Mouse (Mus musculus) urinary bladder, postnatal 10 days (tissue): ENCODE measurements around the gene Grcc10.

Experiments
- DNase-seq: peaks from one replicate; pipeline ENCODE4 v3.0.0; 2022; ENCODE audit warnings: low spot score

Gene Grcc10

GRCm38 (mm10) chr6:124699962-124700610 is 41.1 kb downstream of the Grcc10 start:
- DNase-seq, result no peak

- no peak for DNase-seq
Measured at GRCm38 (mm10) chr6:124699366-124699765, 41.8 kb downstream of the Grcc10 start.

DNA sequence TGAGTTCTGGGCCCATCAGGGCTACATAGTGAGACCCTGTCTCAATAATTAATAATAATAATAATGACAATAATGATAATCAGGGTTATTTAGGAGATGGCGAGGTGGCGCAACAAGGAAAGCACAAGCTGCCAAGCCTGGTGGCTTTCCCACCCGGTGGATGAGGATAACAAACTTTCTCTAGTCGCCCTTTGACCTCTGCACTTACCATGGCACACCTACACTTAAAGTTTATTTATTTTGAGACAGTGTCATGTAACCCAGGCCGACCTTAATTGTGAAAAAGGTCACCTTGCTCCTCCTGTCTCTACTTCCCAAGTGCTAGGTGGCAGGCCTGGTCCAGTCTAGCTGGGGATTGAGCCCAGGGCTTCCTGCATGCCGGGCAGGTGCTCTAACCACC is 42.4 kb downstream of the Grcc10 start:
- no peak for DNase-seq

- no peak for DNase-seq
Measured at GRCm38 (mm10) chr6:124696441-124697150, 44.6 kb downstream of the Grcc10 start.

DNA sequence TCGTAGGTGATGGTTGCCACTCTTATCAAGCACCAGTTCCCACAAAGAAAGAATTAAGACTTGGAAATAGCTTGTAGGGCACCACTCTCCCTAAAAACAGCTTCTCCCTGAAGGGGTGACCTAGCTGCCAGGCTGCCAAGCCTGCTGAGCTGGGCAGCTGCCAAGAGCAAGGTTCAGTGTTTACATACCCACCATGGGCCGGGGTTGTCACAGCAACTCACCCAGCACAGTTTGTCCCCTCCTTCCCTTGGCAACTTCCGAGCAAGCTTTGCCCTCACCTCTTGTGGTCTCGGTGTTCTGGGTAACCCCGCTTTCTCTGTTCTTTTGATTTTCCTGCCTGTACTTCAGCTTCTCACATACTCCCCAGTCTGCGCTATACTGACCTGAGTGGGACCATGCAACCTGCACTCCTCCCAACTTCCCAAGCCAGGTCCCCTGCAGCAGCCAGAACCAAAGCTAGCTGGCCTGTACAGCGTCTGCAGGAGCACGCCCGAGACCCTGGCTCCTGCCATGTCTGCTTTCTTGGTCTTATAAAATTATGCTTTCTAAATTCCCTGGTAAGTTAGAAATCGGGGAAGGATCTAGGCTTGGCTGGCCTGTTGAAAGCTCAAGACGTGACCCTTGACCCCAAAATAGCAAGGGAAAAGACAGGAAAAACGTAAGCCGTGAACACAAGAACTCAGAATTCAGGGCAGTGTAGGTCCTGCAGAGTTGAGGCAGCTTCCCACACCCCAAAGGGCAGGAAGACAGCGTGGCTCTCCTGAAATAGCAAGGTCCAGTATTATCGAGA is 46.8 kb downstream of the Grcc10 start:
- no peak for DNase-seq

- DNase-seq, result no peak
Measured at GRCm38 (mm10) chr6:124693243-124693981, 47.8 kb downstream of the Grcc10 start.

DNA sequence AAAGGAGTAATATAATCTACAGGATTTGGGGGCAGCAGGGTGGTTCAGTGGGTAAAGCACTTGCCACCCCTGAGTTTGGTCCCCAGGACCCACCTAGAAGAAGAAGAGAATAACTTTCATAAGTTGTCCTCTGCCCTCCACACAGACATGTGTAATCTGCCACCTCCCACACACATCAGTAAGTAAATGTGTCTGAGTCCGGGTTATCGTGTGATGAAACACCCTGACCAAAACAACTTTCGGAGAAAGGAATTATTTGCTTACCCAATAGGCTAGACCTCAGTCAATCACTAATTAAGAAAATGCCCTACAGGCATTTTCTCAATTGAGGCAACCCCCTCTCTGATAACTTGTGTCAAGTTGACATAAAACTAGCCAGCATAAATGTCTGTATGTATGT is 50.7 kb downstream of the Grcc10 start:
- DNase-seq, result no peak
